Mouse (Mus musculus) left cerebral cortex, adult 9 months (tissue): ENCODE measurements around the gene Sdha.

ENCODE experiments used
- DNase-seq, 2 experiments: peaks; one replicate each; pipeline ENCODE4 v3.0.0; 2022; ENCODE audit warnings: low spot score in 2 of 2

Sdha gene

GRCm38 (mm10) chr13:74349566-74350434 is at the start of gene Sdha, which contains the start of gene Ccdc127:
Sdha (minus strand) TSS chr13:74350280.
Ccdc127 (plus strand) TSS chr13:74350309.
- DNase-seq: peak; percentile 85 to 96

DNA sequence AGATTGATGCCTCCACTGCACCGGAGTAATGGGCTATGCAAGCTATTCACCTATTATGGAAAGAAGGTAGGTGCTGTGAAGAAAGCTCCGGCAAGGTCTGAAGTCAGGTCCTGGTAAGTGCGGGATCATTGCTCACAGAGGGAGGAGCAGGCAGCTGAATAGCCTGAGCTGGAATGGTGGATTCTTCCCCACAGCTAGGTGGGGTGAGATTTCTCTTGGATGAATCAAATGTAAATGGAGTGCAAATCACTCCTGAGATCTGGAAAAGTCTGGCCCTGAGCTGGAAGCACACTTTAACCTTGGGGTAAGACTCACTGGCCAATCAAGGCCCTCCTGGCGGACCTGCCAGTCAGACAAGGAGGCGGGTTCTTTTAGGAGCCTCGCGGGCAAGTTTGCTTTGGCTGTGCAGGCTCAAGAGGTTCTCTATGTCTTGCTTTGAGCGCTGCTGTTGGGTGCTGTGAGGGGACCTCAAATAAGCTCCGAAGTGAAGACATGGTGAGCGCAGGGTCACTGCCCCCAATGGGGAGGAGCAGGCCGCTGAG is 49.3 kb upstream of the Sdha start, which contains the start of gene Ftl1-ps1:
Gene Ftl1-ps1 (plus strand): TSS at position 397 of the 542 bp plus-strand sequence.
- DNase-seq: no peak

GRCm38 (mm10) chr13:74391156-74391555 is 41.1 kb upstream of the Sdha start:
- DNase-seq: no peak

GRCm38 (mm10) chr13:74390371-74390990 is 40.4 kb upstream of the Sdha start, which contains the start of gene Zfp72:
Zfp72 (minus strand) TSS chr13:74390836.
- peak; percentile 52 to 84 for DNase-seq

- no peak for DNase-seq
These were observed 39.6 kb upstream of the Sdha start for GRCm38 (mm10) chr13:74389730-74390129.

- no peak for DNase-seq
These were observed 32.2 kb upstream of the Sdha start for GRCm38 (mm10) chr13:74382289-74382688.

DNA sequence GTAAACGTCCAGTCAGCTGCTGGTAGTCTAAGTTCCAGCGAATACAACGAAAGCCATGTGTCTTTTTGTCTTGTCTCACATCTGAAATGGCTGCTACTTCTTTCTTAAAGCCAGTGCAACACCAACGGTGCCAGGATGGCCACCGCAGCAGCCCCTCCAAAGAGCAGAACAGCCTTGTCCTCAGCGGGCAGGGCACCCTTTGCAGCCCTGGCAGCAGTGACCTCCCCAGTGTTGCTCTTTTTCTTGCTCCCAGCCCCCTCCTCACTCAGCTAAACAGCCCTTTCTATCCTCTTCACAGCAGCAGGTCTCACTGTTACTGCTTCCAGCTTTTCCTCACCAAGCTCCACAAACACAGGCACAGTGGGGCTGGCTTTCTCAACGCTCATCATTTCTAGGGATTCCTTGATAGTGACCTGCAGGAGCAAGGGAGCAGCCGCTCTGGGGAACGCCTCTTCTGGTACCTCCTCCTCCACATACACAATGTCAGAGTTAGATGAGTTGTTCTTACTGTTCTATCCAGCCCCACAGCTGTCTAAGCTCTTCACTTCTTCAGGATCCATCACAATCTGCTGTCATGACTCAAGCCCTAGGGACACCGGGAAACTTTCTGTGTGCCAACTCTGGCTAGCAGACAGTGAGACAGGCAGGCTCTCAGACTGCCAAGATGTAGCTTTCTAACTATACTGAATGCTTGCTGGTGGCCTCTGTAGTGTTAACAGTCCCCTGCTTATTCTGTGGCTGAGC is 31.6 kb upstream of the Sdha start:
- no peak for DNase-seq

GRCm38 (mm10) chr13:74363859-74364235 is 13.8 kb upstream of the Sdha start, which contains the start of gene Lrrc14b:
Lrrc14b (minus strand) TSS chr13:74364005.
- no peak for DNase-seq

DNA sequence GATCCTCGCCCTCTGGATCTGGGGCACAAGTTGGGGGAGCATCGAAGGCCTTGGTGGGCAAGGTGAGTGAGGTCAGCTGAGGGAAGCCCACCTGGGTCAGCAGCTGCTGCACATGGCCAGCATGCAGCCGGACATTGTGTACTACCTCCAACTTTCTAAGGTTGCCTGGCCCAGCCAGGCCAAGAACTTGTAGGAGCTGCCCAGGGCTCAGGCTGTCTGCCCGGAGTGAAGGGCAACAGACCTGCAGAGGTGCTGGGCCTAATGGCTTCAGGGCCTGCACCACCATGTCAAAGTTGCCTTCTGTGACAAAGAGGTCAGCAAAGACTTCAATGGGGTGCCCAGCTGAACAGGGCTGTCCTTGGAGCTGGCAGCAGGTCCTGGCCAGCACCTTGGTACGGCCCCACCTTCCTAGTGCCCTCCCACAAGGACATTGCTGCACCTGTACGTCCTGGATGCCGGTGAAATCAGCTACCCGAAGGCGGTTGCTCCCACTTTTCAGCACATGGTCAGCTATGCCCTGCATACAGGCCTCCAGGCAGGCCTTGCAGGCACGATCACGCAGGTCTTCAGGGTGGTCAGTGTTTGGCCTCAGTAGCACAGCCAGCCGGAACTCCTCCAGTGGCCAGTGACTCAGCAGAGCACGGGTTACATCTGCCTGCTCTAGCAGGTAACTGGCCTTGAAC is 13.2 kb upstream of the Sdha start:
- DNase-seq: no peak

- no peak for DNase-seq
These were observed 12.1 kb upstream of the Sdha start for GRCm38 (mm10) chr13:74362218-74362617.

DNA sequence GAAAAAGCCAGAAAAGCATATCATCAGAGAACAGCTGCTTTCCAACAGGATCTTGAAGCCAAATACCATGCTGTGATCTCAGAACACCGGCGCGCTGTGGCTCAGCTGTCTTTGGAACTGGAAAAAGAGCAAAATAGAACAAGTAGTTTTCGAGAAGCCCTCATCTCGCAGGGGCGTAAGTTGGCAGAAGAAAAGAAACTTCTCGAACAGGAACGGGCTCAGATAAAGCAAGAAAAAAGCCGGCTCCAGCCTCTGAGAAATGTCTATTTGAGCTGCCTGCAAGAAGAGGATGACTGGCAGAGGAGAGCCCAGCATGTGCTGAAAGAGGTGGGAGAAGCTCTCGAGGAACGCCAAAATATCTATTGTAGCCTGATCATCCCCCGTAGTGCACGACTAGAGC is 6.4 kb upstream of the Sdha start:
- DNase-seq: peak in 1 of 2 experiments; percentile 19

DNA sequence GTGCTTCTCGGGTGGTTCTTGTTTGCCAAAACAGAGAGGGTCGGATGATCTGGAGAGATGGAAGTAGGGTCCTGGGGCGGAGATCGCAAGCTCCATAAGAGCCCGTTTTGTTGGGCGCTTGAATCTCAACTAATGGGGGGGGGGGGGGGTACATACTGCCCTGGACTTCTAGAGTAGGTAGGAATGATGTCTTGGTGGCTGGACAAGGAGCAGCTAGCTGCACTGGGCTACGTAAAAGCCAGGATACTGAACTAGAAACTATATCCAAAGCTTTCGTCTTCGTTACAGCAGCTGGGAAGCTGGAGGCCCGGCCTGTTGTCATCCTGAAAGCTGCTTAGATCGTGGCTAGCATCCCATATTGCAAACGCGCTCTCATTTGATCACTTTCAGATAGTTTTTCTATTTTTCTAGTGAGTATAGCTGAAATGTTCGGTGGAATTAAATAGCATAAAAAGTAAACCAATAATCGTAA is 391 bp upstream of the Sdha start:
- DNase-seq: no peak

DNA sequence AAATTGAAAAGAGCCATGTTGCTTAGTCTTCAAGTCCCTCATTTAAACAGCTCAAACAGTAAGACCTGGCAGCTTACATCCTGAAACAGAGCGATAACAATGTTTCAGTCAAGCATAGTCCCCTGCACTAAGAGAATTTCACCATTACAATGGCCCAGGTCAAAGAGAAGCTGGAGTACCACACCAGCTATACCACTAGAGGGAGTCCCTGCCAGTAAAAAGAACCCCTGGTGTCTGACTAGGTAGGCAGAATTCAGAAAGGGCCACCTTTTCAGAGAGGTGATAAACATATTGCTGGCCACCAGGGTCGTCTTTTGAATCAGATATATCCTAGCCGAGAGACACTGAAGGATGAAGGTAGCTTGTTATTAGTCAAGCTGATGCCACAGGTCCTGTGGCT is 9.0 kb downstream of the Sdha start:
- no peak for DNase-seq

DNA sequence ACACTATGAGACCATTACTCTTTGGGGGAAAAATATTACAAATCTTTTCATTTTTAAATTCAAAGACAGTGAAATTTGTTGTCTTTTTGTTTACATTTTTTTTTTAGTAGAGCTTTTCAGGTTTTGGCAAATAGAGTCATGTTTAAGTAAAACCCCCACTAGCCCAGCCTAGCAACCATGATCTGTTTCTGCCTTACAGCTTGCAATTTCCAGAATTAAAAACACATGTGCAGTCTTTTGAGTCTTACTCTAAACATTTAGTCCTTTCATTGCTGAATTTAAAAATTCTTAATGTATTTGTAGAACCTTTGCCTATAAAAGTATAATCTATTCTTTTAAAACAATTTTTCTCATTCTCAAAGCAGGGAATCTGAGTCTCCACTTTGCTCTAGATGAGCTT is 20.8 kb downstream of the Sdha start:
- no peak for DNase-seq

DNA sequence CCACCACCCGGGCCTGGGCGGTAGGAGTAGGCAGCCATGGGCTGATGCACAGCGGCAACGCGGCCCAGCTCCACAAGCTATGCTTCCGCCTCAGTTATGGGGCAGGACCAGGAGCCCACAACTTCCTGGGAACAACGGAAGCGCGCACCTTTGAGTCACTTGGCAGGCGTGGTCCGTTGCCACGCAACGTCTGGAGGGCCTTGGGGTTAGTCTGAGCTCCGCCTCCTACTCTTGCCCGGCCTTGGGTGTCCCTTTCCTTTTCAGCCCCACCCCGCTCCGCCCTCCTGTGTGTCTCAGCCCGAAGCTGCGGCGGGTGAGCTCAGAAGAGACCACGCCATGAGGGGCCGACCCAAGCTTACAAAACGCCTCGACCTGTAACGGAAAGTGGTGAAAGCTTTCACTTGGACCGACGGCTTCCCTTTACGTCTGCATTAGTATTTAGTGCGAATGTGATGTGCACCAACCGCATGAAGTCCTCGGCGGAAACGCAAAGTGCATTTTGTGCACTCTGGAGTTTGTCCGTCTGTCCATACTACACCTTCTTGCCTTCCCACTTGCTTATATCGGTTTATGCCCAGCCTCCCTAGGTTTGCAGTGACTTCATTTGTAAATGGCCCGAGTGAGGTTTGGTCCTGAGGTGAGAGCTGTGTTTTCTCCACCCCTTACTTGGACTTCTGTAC is 32.8 kb downstream of the Sdha start, which contains the start of gene Pdcd6:
Gene Pdcd6 (minus strand): TSS at position 411 of the 680 bp plus-strand sequence.
- DNase-seq: peak; percentile 79 to 91

- no peak for DNase-seq
These were observed 33.3 kb downstream of the Sdha start for GRCm38 (mm10) chr13:74316789-74317169.

DNA sequence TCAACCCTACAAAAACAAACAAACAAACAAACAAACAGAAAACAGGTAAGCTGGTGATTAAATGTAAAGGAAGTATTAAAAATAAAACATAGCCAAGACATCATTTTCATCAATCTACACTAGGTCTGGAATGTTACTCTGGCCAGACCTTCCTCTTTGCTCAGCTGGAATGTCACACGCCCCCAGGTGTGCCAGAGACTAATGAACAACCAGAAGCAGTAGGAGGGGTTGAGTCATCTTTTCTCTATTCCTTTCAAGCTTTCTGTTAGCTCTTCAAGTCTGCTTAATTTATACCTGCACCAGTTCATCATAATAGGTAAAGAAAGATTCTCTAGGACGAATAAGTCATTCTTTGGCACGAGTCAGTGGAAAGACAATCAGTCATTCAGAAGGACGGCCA is 33.7 kb downstream of the Sdha start:
- DNase-seq: peak in 1 of 2 experiments; percentile 10

DNA sequence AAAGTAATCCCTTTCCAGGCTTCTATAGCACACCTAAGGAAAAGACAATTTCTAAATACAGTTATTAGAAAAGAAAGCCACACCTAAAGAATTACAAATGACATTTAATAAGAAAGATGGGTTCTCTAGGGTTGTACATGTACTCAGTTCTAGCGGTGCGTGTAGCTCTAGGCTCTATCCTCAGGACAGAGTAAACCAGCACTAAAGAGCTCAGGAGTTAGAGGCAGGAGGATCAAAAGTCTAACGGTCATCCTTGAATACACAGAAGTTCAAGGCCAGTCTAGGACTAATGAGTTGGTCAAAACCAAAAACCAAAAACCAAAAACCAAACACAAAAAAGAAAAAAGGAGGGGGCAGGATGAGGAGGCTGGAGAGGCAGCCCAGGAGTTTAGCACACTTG is 35.5 kb downstream of the Sdha start:
- no peak for DNase-seq

DNA sequence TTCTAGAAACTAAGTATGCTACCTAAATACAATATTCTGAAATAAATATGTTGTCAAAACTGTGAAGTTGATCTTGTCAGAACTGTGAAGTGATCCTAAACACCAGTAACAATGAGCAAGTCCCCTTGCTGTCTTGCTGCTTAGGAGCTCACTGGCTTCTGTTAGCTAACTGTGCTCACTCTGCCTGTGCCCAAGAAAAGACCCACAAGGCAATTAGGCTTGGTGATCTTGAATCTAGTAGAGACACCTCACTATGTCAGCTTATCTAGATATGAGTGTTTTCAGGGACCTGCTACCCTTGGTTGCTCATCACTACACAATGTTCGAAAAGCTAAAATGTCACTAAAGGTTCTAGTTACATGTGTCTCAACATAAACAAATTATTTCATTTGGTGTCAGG is 44.3 kb downstream of the Sdha start:
- no peak for DNase-seq

DNA sequence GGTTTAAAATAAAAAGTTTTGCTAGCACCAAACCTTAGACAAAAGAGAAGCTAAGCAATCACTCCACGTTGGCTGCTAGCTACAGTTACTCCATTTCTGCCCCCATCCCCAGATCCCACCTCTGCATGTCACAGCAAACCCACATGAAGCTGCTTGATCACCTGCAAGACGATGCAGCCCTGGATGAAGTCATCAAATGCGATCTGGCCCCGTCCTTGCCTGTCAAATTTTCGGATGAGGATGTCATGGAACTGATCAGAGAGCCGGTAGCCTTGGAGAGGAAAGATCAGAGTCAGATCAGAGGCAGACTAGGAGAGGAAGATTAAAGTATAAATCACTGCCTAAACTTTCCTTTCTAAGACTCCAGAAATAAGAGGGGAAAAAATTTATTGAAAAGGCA is 44.7 kb downstream of the Sdha start:
- no peak for DNase-seq
